In the genomic region with DNA sequence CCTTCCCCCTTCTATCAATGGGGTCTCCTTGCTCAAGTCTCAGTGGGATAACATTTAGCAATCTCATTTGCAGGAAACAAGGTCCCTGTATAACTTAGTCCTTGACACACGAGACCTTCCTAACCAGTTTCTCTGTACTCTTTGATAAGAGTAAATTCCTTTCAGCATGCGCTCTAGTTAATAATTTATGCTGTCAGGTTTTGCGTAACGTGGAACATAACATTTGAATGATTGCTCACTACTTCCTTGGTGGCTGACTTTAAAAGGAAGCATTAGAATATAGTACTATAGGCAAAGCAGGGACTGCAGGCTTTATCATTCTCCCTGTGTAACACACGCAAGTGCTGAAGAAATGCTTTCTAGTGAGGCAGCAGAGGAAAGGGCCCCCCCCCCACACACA, we compare ENCODE assay signal across 15 mouse cellular contexts.
DNase-seq lines count a peak whose midpoint lies in the region; ATAC-seq and TF ChIP-seq lines count a peak whose summit lies in the region.
"Had no signal": no experiment of that assay in that cellular context is flagged by ENCODE, and none has a peak within 500 bp of the region (broad histone marks: within the 10 kb centered on the region; RNA-seq: fewer than 3 reads in every experiment).

No protein-coding gene starts in this region.

- H3K27ac ChIP-seq in heart, embryonic 12.5 days (ENCODE audit: poor library complexity, severe bottlenecking): no peak overlapping the region
- no peak overlapping the region for H3K27ac ChIP-seq in heart, adult 2 months
- H3K27ac ChIP-seq in liver, adult 2 months (replicated peaks; ENCODE audit: insufficient read depth, low read depth, low read length): no peak overlapping the region
- H3K27ac ChIP-seq in embryonic fibroblast, embryonic 13.5 days (ENCODE audit: insufficient read depth, low read length): peak overlapping the region; percentile 30; the same call in 1 of the 2 replicates
- no peak overlapping the region for H3K27ac ChIP-seq in stomach, embryonic 14.5 days (ENCODE audit: low read length)
- H3K27ac ChIP-seq: limb, embryonic 10.5 days; midbrain, embryonic 15.5 days had no signal

- no peak overlapping the region for H3K4me3 ChIP-seq in heart, embryonic 12.5 days
- no peak overlapping the region for H3K4me3 ChIP-seq in heart, adult 2 months
- no peak overlapping the region for H3K4me3 ChIP-seq in liver, adult 2 months (ENCODE audit: insufficient read depth, low read depth, low read length)
- no peak overlapping the region for H3K4me3 ChIP-seq in embryonic fibroblast, embryonic 13.5 days (ENCODE audit: insufficient read depth, low read length)
- H3K4me3 ChIP-seq in stomach, embryonic 14.5 days (ENCODE audit: low read depth, low read length): no peak overlapping the region
- H3K4me3 ChIP-seq: erythroblast, embryonic 14.5 days; limb, embryonic 10.5 days; midbrain, embryonic 15.5 days had no signal

- no peak for ATAC-seq in heart, embryonic 12.5 days (ENCODE audit: insufficient number of reproducible peaks, low FRiP score)
- peak; percentile 37; the same call in 1 of the 2 replicates for ATAC-seq in stomach, embryonic 14.5 days (ENCODE audit: insufficient number of reproducible peaks, insufficient read depth, low FRiP score, low read depth)
- ATAC-seq: forebrain, embryonic 16.5 days; midbrain, embryonic 15.5 days had no signal

- TF ChIP-seq POLR2A in heart, adult 2 months (IDR thresholded peaks at IDR 0.05; ENCODE audit: insufficient read depth, low read depth, low read length): no peak
- no peak for TF ChIP-seq POLR2A in liver, adult 2 months (IDR thresholded peaks at IDR 0.05; ENCODE audit: extremely low read depth, insufficient read depth, low read length)
- no peak for TF ChIP-seq POLR2A in embryonic fibroblast, embryonic 13.5 days (IDR thresholded peaks at IDR 0.05; ENCODE audit: low read depth, low read length)

- 0 out of 2 replicates have a peak overlapping the region, but pooled peaks have one; percentile 10 for H3K9ac ChIP-seq in heart, embryonic 12.5 days
- H3K9ac ChIP-seq in heart, adult 2 months (ENCODE audit: low read depth, low read length): no peak overlapping the region
- peak overlapping the region; percentile 13; the same call in 1 of the 2 replicates for H3K9ac ChIP-seq in liver, adult 2 months (ENCODE audit: low read depth, low read length)
- no peak overlapping the region for H3K9ac ChIP-seq in stomach, embryonic 14.5 days (replicated peaks; ENCODE audit: low read depth, low read length)
- H3K9ac ChIP-seq: midbrain, embryonic 15.5 days had no signal

- no peak for DNase-seq in heart, adult 2 months
- peak; percentile 82 for DNase-seq in liver, adult 2 months (ENCODE audit: extremely low read depth, low read depth, low spot score)
- DNase-seq in liver: no peak
- no peak for DNase-seq in embryo, embryonic 10.5 days (ENCODE audit: low spot score)
- DNase-seq in ovary, postnatal 10 days (ENCODE audit: low spot score): no peak
- DNase-seq: cerebellum, adult 9-10 months; heart, adult 18-20 months; thymus, adult 18-20 months had no signal

- no peak for TF ChIP-seq EP300 in heart, adult 2 months (IDR thresholded peaks at IDR 0.05; ENCODE audit: insufficient read depth, low read depth, low read length)

- intact Hi-C loops in heart, adult 2 months (cut with DNase I): no loop called here

- H3K36me3 ChIP-seq in heart, embryonic 12.5 days: no peaks in the 10 kb centered on the region
- no peaks in the 10 kb centered on the region; the same call in 1 of the 2 replicates for H3K36me3 ChIP-seq in heart, adult 2 months (ENCODE audit: control insufficient read depth, insufficient read depth, low read length)
- H3K36me3 ChIP-seq in liver, adult 2 months (ENCODE audit: control insufficient read depth, insufficient read depth, low read length): no peaks in the 10 kb centered on the region
- H3K36me3 ChIP-seq in stomach, embryonic 14.5 days (ENCODE audit: control insufficient read depth, insufficient read depth, low read length): no peaks in the 10 kb centered on the region
- H3K36me3 ChIP-seq: limb, embryonic 10.5 days; midbrain, embryonic 15.5 days had no signal

- H3K9me3 ChIP-seq in heart, embryonic 12.5 days (replicated peaks): no peaks in the 10 kb centered on the region
- H3K9me3 ChIP-seq in stomach, embryonic 14.5 days (ENCODE audit: control insufficient read depth, low read depth, low read length): no peaks in the 10 kb centered on the region
- H3K9me3 ChIP-seq: limb, embryonic 10.5 days; midbrain, embryonic 15.5 days had no signal

- no peaks in the 10 kb centered on the region for H3K79me2 ChIP-seq in heart, adult 2 months (replicated peaks; ENCODE audit: control insufficient read depth, insufficient read depth, low read length)
- H3K79me2 ChIP-seq in liver, adult 2 months (ENCODE audit: control insufficient read depth, insufficient read depth, low read length): no peaks in the 10 kb centered on the region

- H3K27me3 ChIP-seq in heart, embryonic 12.5 days (replicated peaks): no peaks in the 10 kb centered on the region
- H3K27me3 ChIP-seq in heart, adult 2 months (ENCODE audit: control insufficient read depth, insufficient read depth, low read length): no peaks in the 10 kb centered on the region
- no peaks in the 10 kb centered on the region for H3K27me3 ChIP-seq in liver, adult 2 months (ENCODE audit: control insufficient read depth, insufficient read depth, low read length)
- H3K27me3 ChIP-seq in stomach, embryonic 14.5 days (ENCODE audit: control insufficient read depth, insufficient read depth, low read length): no peaks in the 10 kb centered on the region
- H3K27me3 ChIP-seq: midbrain, embryonic 15.5 days had no signal

- WGBS in heart, embryonic 12.5 days: 43% methylated on average over 5 of the region's 5 CpGs
- 53% methylated on average over 5 of the region's 5 CpGs for WGBS in heart, adult 2 months
- 13% methylated on average over 5 of the region's 5 CpGs for WGBS in liver, adult 2 months
- 40% methylated on average over 5 of the region's 5 CpGs for whole genome bisulfite sequencing in stomach, embryonic 14.5 days

- peaks cover 68% of the 10 kb centered on the region for H3K4me1 ChIP-seq in heart, embryonic 12.5 days (replicated peaks)
- H3K4me1 ChIP-seq in heart, adult 2 months (ENCODE audit: control insufficient read depth, insufficient read depth, low read length): no peaks in the 10 kb centered on the region; the same call in 1 of the 2 replicates
- H3K4me1 ChIP-seq in liver, adult 2 months (ENCODE audit: control insufficient read depth, insufficient read depth, low read length): peaks cover 13% of the 10 kb centered on the region
- H3K4me1 ChIP-seq in embryonic fibroblast, embryonic 13.5 days (ENCODE audit: control insufficient read depth, insufficient read depth, low read length): peaks cover 2% of the 10 kb centered on the region
- peaks cover 10% of the 10 kb centered on the region; the same call in 1 of the 2 replicates for H3K4me1 ChIP-seq in stomach, embryonic 14.5 days (ENCODE audit: control insufficient read depth, insufficient read depth, low read length)
- H3K4me1 ChIP-seq: limb, embryonic 10.5 days had no signal

- TF ChIP-seq CTCF in heart, adult 2 months (IDR thresholded peaks at IDR 0.05): no peak
- no peak for TF ChIP-seq CTCF in liver, adult 2 months (IDR thresholded peaks at IDR 0.05; ENCODE audit: low read depth, low read length)
- TF ChIP-seq CTCF in embryonic fibroblast, embryonic 13.5 days (IDR thresholded peaks at IDR 0.05; ENCODE audit: borderline replicate concordance, insufficient read depth, low read length): no peak

- H3K4me2 ChIP-seq in heart, embryonic 12.5 days: no peak overlapping the region
- H3K4me2 ChIP-seq in stomach, embryonic 14.5 days (replicated peaks; ENCODE audit: low read depth, low read length): no peak overlapping the region
- H3K4me2 ChIP-seq: midbrain, embryonic 15.5 days had no signal

Comparison
In these comparisons a context has a peak if more than half of its experiments do, and no peak if none do; other contexts are left out.
1. H3K9ac ChIP-seq: peak in heart, embryonic 12.5 days (single experiment) and liver, adult 2 months (single experiment); none in heart, adult 2 months (single experiment) and stomach, embryonic 14.5 days (single experiment).